Mouse (Mus musculus) midbrain, embryonic 11.5 days (tissue): ENCODE results near the gene Tfdp1. TPM values are rescaled to one million over a fixed set of nuclear protein-coding genes. Genes with fewer than 3 reads are reported as not detected.

Experiments
- ATAC-seq: fragments of 200-750 bp; cut with Nextera tagmentation; 2 replicates; pipeline ENCODE4 v1.8.0; 2017; ENCODE audit warnings: moderate TSS enrichment, moderate library complexity; ENCODE audit not compliant: low FRiP score
- DNase-seq: peaks from one replicate; pipeline ENCODE4 v3.0.0; 2015; ENCODE audit warnings: low spot score; ENCODE audit errors: missing footprints
- H3K27ac ChIP-seq: fragments of 300-500 bp; sonication (generic); 2 replicates; pipeline ENCODE4 v1.5.1; 2014; ENCODE audit warnings: low read depth, low read length
- H3K27me3 ChIP-seq: fragments of 300-500 bp; sonication (generic); 2 replicates; pipeline ENCODE4 v1.6.1; 2014; ENCODE audit warnings: mild to moderate bottlenecking, low read length, moderate library complexity, mixed read lengths; ENCODE audit not compliant: control insufficient read depth, insufficient read depth
- H3K36me3 ChIP-seq: fragments of 300-500 bp; sonication (generic); 2 replicates; pipeline ENCODE4 v1.6.1; 2014; ENCODE audit warnings: mild to moderate bottlenecking, low read length, moderate library complexity, mixed read lengths; ENCODE audit not compliant: control insufficient read depth, insufficient read depth
- H3K4me1 ChIP-seq: fragments of 300-500 bp; sonication (generic); 2 replicates; pipeline ENCODE4 v1.6.1; 2014; ENCODE audit warnings: low read length; ENCODE audit not compliant: control insufficient read depth, insufficient read depth
- H3K4me2 ChIP-seq: fragments of 300-500 bp; sonication (generic); 2 replicates; pipeline ENCODE4 v1.6.1; 2014; ENCODE audit warnings: mild to moderate bottlenecking, moderate library complexity
- H3K4me3 ChIP-seq: fragments of 300-500 bp; sonication (generic); 2 replicates; pipeline ENCODE4 v1.5.1; 2014; ENCODE audit warnings: low read depth, low read length
- H3K9ac ChIP-seq: fragments of 300-500 bp; sonication (generic); 2 replicates; pipeline ENCODE4 v1.6.1; 2014; ENCODE audit warnings: low read length
- H3K9me3 ChIP-seq: fragments of 300-500 bp; sonication (generic); 2 replicates; pipeline ENCODE4 v1.6.1; 2016; ENCODE audit warnings: low read length; ENCODE audit not compliant: control insufficient read depth
- WGBS: fragments of 180-500 bp; shearing (Covaris S2); extraction: QIAGEN DNeasy Blood & Tissue Kit; methylation state at CpG from one replicate; pipeline ENCODE4 v1.1.7; 2014; 5-methylcytosine and 5-hydroxymethylcytosine counted together
- polyA plus RNA-seq: library from polyadenylated mRNA; unstranded; fragments of >200 nt; fragmentation: Nextera tagmentation; extraction: Ambion mirVana; gene quantifications from 2 replicates; pipeline ENCODE4 v1.2.1, GENCODE M21; 2014

Tfdp1 gene
- 215 and 223 TPM in 2 replicates for polyA plus RNA-seq

- H3K27ac ChIP-seq = no peak within 1 kb of the TSS; the same call in 1 of the 2 replicates
- DNase-seq = peak; percentile 99
- peak within 1 kb of the TSS; percentile 92 for H3K9ac ChIP-seq
- H3K4me3 ChIP-seq = peak within 1 kb of the TSS; percentile 89
- H3K4me2 ChIP-seq = peak within 1 kb of the TSS; percentile 86
- 2% methylated on average over 56 of the region's 72 CpGs for WGBS
- H3K9me3 ChIP-seq = no peaks in the 10 kb centered on the region
- peaks cover 10% of the 10 kb centered on the region for H3K36me3 ChIP-seq
- peaks cover 12% of the 10 kb centered on the region for H3K4me1 ChIP-seq
- no peaks in the 10 kb centered on the region for H3K27me3 ChIP-seq
- ATAC-seq = peak; percentile 96
Observed at GRCm38 (mm10) chr8:13338255-13338860, at the start of gene Tfdp1. Tfdp1 (plus strand) TSS chr8:13338751.

- Histone ChIP-seq H3K4me2 (no peak overlapping the region), H3K27me3 (no peaks in the 10 kb centered on the region), H3K4me1 (no peaks in the 10 kb centered on the region), H3K9ac (no peak overlapping the region), H3K36me3 (peaks cover 18% of the 10 kb centered on the region), H3K27ac (no peak overlapping the region), H3K4me3 (no peak overlapping the region), H3K9me3 (no peaks in the 10 kb centered on the region)
- no peak for ATAC-seq
- peak; percentile 98 for DNase-seq
- WGBS = 21% methylated on average over 9 of the region's 9 CpGs
Observed at GRCm38 (mm10) chr8:13292364-13292763, 46.2 kb upstream of the Tfdp1 start.

GRCm38 (mm10) chr8:13293677-13294470 lies 44.7 kb upstream of the Tfdp1 start:
- no peak overlapping the region for H3K9ac ChIP-seq
- no peaks in the 10 kb centered on the region for H3K4me1 ChIP-seq
- no peak overlapping the region for H3K4me3 ChIP-seq
- no peaks in the 10 kb centered on the region for H3K27me3 ChIP-seq
- no peak overlapping the region for H3K4me2 ChIP-seq
- no peak for ATAC-seq
- no peaks in the 10 kb centered on the region for H3K9me3 ChIP-seq
- no peak overlapping the region for H3K27ac ChIP-seq
- peaks cover 19% of the 10 kb centered on the region for H3K36me3 ChIP-seq
- no peak for DNase-seq
- 94% methylated on average over 9 of the region's 9 CpGs for WGBS

- no peak overlapping the region for H3K9ac ChIP-seq
- H3K4me2 ChIP-seq = no peak overlapping the region
- no peak overlapping the region for H3K4me3 ChIP-seq
- H3K27me3 ChIP-seq = no peaks in the 10 kb centered on the region
- H3K27ac ChIP-seq = no peak overlapping the region
- peaks cover 28% of the 10 kb centered on the region for H3K36me3 ChIP-seq
- WGBS = 97% methylated on average over 8 of the region's 8 CpGs
- H3K4me1 ChIP-seq = no peaks in the 10 kb centered on the region
- H3K9me3 ChIP-seq = peaks cover 5% of the 10 kb centered on the region
- DNase-seq (no peak), ATAC-seq (no peak)
Observed at GRCm38 (mm10) chr8:13299571-13299970, 39.0 kb upstream of the Tfdp1 start.

- Histone ChIP-seq H3K9me3 (peaks cover 5% of the 10 kb centered on the region), H3K27ac (no peak overlapping the region), H3K4me3 (no peak overlapping the region), H3K4me2 (no peak overlapping the region), H3K36me3 (peaks cover 25% of the 10 kb centered on the region), H3K4me1 (no peaks in the 10 kb centered on the region), H3K9ac (no peak overlapping the region), H3K27me3 (no peaks in the 10 kb centered on the region)
- no peak for DNase-seq
- WGBS = 95% methylated on average over 7 of the region's 7 CpGs
- ATAC-seq = no peak
Observed at GRCm38 (mm10) chr8:13301036-13301435, 37.5 kb upstream of the Tfdp1 start.

- Histone ChIP-seq H3K9me3 (no peaks in the 10 kb centered on the region), H3K36me3 (peaks cover 3% of the 10 kb centered on the region), H3K4me2 (no peak overlapping the region), H3K4me3 (no peak overlapping the region), H3K4me1 (no peaks in the 10 kb centered on the region), H3K27me3 (no peaks in the 10 kb centered on the region), H3K9ac (no peak overlapping the region), H3K27ac (no peak overlapping the region)
- DNase-seq = no peak
- ATAC-seq = no peak
- 94% methylated on average over 6 of the region's 6 CpGs for WGBS
Observed at GRCm38 (mm10) chr8:13305459-13305858, 33.1 kb upstream of the Tfdp1 start.

- no peaks in the 10 kb centered on the region for H3K4me1 ChIP-seq
- H3K36me3 ChIP-seq = peaks cover 3% of the 10 kb centered on the region
- no peaks in the 10 kb centered on the region for H3K9me3 ChIP-seq
Observed at GRCm38 (mm10) chr8:13305884-13306283, 32.7 kb upstream of the Tfdp1 start.

GRCm38 (mm10) chr8:13306309-13306909 lies 32.1 kb upstream of the Tfdp1 start:
- no peak overlapping the region for H3K27ac ChIP-seq
- WGBS = 80% methylated on average over 7 of the region's 7 CpGs
- H3K9ac ChIP-seq = no peak overlapping the region
- H3K4me2 ChIP-seq = no peak overlapping the region
- H3K9me3 ChIP-seq = no peaks in the 10 kb centered on the region
- DNase-seq = no peak
- H3K27me3 ChIP-seq = no peaks in the 10 kb centered on the region
- no peak overlapping the region for H3K4me3 ChIP-seq
- no peaks in the 10 kb centered on the region for H3K4me1 ChIP-seq
- H3K36me3 ChIP-seq = peaks cover 3% of the 10 kb centered on the region
- ATAC-seq = no peak

More at GRCm38 (mm10) chr8:13305884-13306283, 32.7 kb upstream of the Tfdp1 start:
- Histone ChIP-seq H3K27me3 (no peaks in the 10 kb centered on the region), H3K27ac (no peak overlapping the region), H3K4me3 (no peak overlapping the region), H3K4me2 (no peak overlapping the region), H3K9ac (no peak overlapping the region)
- WGBS = 96% methylated on average over 4 of the region's 4 CpGs
- DNase-seq (no peak), ATAC-seq (no peak)

- Histone ChIP-seq H3K4me3 (no peak overlapping the region), H3K9me3 (no peaks in the 10 kb centered on the region), H3K4me2 (no peak overlapping the region), H3K4me1 (no peaks in the 10 kb centered on the region), H3K9ac (no peak overlapping the region), H3K27me3 (no peaks in the 10 kb centered on the region), H3K36me3 (peaks cover 3% of the 10 kb centered on the region), H3K27ac (no peak overlapping the region)
- ATAC-seq (no peak), DNase-seq (no peak)
- 83% methylated on average over 9 of the region's 9 CpGs for WGBS
Observed at GRCm38 (mm10) chr8:13306916-13307315, 31.6 kb upstream of the Tfdp1 start.
